Mouse (Mus musculus) thymus, adult 2 months (tissue): Measurements from ENCODE around the gene Foxr1.

ENCODE experiments used
- CTCF ChIP-seq: fragments of 200-500 bp; IDR thresholded peaks from 2 replicates; pipeline ENCODE4 v1.5.1; 2012; ENCODE audit warnings: mild to moderate bottlenecking, control low read depth, low read length, moderate library complexity, borderline replicate concordance; ENCODE audit not compliant: control insufficient read depth, poor library complexity, insufficient read depth; ENCODE audit errors: extremely low read depth
- POLR2A ChIP-seq: fragments of 200-500 bp; IDR thresholded peaks from 2 replicates; pipeline ENCODE4 v1.6.1; 2012; ENCODE audit warnings: mild to moderate bottlenecking, low read length, control low read depth, moderate library complexity; ENCODE audit not compliant: control insufficient read depth, poor library complexity, insufficient read depth; ENCODE audit errors: extremely low read depth

DNA sequence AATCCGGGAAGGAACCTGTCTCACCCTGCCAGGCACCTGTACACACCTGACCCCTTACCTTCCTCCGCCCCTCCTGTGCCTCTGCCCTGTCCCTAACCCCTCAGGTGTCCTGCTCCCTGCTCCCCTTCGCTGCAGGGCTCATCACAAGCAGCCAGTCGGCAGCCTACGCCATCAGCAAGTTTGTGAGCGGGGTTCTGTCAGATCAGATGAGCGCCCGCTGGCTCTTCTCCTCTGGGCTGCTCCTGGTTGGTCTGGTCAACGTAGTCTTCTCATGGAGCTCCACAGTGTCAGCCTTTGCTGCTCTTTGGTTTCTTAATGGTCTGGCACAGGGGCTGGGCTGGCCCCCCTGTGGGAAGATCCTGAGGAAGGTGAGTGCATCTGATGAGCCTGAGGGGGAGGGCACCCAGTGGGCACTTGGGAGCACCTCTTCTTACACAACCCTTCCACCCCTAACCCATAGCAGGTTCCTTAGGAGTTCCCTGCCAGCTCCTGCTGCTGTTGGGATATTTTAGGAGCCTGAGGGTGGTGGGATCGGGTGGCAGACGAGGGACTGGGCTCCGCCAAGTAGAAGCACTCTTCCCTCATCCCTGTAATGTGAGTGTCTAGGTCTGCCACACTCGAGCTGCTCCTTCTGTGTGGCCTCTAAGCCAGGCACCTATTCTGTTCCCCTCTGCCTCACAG lies 41.7 kb downstream of the Foxr1 start:
- no peak for TF ChIP-seq CTCF
- TF ChIP-seq POLR2A, result no peak
